8 mouse cellular contexts compared by ENCODE assay signal in genomic region chr14:55590748-55591330, GRCm38 (mm10). TPM values are rescaled to one million over a fixed set of nuclear protein-coding genes. Genes with fewer than 3 reads are reported as not detected.
DNase-seq lines count a peak whose midpoint lies in the region; ATAC-seq and TF ChIP-seq lines count a peak whose summit lies in the region.

Gene Psme2 (minus strand): TSS chr14:55591113.

- H3K4me2 ChIP-seq in hindbrain, postnatal 0 days (ENCODE audit: low read depth, low read length) = peak within 1 kb of the TSS; percentile 90

- H3K27ac ChIP-seq in gastrocnemius, adult 2 months = peak within 1 kb of the TSS; percentile 98
- H3K27ac ChIP-seq in hindbrain, postnatal 0 days = peak within 1 kb of the TSS; percentile 96
- peak within 1 kb of the TSS; percentile 94 for H3K27ac ChIP-seq in left cerebral cortex, adult 2 months

- H3K9ac ChIP-seq in hindbrain, postnatal 0 days (replicated peaks; ENCODE audit: low read length) = peak within 1 kb of the TSS; percentile 72

- peaks cover 20% of the 10 kb centered on the region for H3K4me1 ChIP-seq in hindbrain, postnatal 0 days (ENCODE audit: insufficient read depth, low read length)

- H3K4me3 ChIP-seq in gastrocnemius, adult 2 months = peak within 1 kb of the TSS; percentile 74
- peak within 1 kb of the TSS; percentile 79 for H3K4me3 ChIP-seq in hindbrain, postnatal 0 days (ENCODE audit: low read length)
- H3K4me3 ChIP-seq in left cerebral cortex, adult 2 months = peak within 1 kb of the TSS; percentile 91

- under 1% methylated on average over 21 of the region's 22 CpGs for WGBS in hindbrain, postnatal 0 days

- peak; percentile 98 for DNase-seq in ZHBTc4 (ENCODE audit: low read depth, low spot score)
- peak; percentile 96 for DNase-seq in gastrocnemius, adult 2 months
- peak; percentile 97 for DNase-seq in hindbrain, postnatal 0 days (ENCODE audit: low spot score)
- DNase-seq in left cerebral cortex, adult 2 months (ENCODE audit: extremely low spot score in 1 of 2, low spot score in 2 of 2) = peak; percentile 86 to 88
- peak; percentile 96 to 98 for DNase-seq in right cerebral cortex, postnatal 10 days (ENCODE audit: low spot score in 2 of 2)
- DNase-seq in urinary bladder, postnatal 36 days (ENCODE audit: low spot score in 2 of 2) = peak; percentile 90 to 95

- peak; percentile 83 for ATAC-seq in common myeloid progenitor, adult 5-6 weeks (replicated peaks; ENCODE audit: low read depth, poor library complexity, severe bottlenecking)
- peak; percentile 96 for ATAC-seq in hindbrain, postnatal 0 days
- peak; percentile 77 for ATAC-seq in megakaryocyte, adult 5-6 weeks (ENCODE audit: poor library complexity, severe bottlenecking)

- TF ChIP-seq CTCF in gastrocnemius, adult 2 months (IDR thresholded peaks at IDR 0.05) = no peak
- no peak for TF ChIP-seq CTCF in hindbrain, postnatal 0 days (IDR thresholded peaks at IDR 0.05; ENCODE audit: low read depth)
- TF ChIP-seq CTCF in left cerebral cortex, adult 2 months (IDR thresholded peaks at IDR 0.05) = no peak

- H3K36me3 ChIP-seq in hindbrain, postnatal 0 days (ENCODE audit: insufficient read depth, low read length) = peaks cover 17% of the 10 kb centered on the region

- no peaks in the 10 kb centered on the region for H3K9me3 ChIP-seq in hindbrain, postnatal 0 days (ENCODE audit: low read length)

- no peaks in the 10 kb centered on the region for H3K27me3 ChIP-seq in hindbrain, postnatal 0 days (ENCODE audit: insufficient read depth, low read length)

- intact Hi-C loops in gastrocnemius, adult 2 months (cut with DNase I) = loop anchor here (1.0 kb wide), 2 partner anchors 16 to 80 kb away; partner anchors contain the start of genes Fitm1 and Gmpr2
- intact Hi-C loops in left cerebral cortex, adult 2 months (cut with DNase I) = loop anchor here (1.0 kb wide), 1 partner anchor 31 kb away; the partner anchor contains the start of genes A730061H03Rik and Dcaf11

RNA-seq across cellular contexts. Expression of gene Psme2, which starts in this region (rescaled TPM):
- 217 and 241 TPM in 2 replicates for total RNA-seq in common myeloid progenitor, adult 5-6 weeks (2017)
- total RNA-seq in gastrocnemius, adult 2 months (2021) = 10 to 100 TPM; 33.8 to 54.8 TPM
- total RNA-seq in hindbrain, postnatal 0 days (2014; rRNA removed) = 51.9 and 57.6 TPM in 2 replicates
- polyA plus RNA-seq in hindbrain, postnatal 0 days (2015; fragmentation: Nextera tagmentation; extraction: Ambion mirVana) = 163 and 208 TPM in 2 replicates
- total RNA-seq in left cerebral cortex, adult 2 months (2021) = 10 to 100 TPM; 46.0 to 60.3 TPM
- 420 and 439 TPM in 2 replicates for total RNA-seq in megakaryocyte, adult 5-6 weeks (2015)
- total RNA-seq in megakaryocyte, adult 5-6 weeks (2017) = 286 and 332 TPM in 2 replicates

Comparison
In these comparisons a context has a peak if more than half of its experiments do, and no peak if none do; other contexts are left out.
1. Peak in every context shown above with its lines: DNase-seq, ATAC-seq, H3K4me3 ChIP-seq and H3K27ac ChIP-seq.